Mouse (Mus musculus) forebrain, embryonic 11.5 days (tissue): Measurements from ENCODE around the gene Sgip1. TPM values are rescaled to one million over a fixed set of nuclear protein-coding genes. Genes with fewer than 3 reads are reported as not detected.

Experiments used
- ATAC-seq: fragments of 200-750 bp; cut with Nextera tagmentation; replicated peaks from 2 replicates; pipeline ENCODE4 v1.8.0; 2017; ENCODE audit warnings: moderate TSS enrichment; ENCODE audit not compliant: low FRiP score
- DNase-seq: peaks from one replicate; pipeline ENCODE4 v3.0.0-alpha.2; 2017; ENCODE audit warnings: low spot score
- H3K27ac ChIP-seq: fragments of 300-500 bp; sonication (generic); 2 replicates; pipeline ENCODE4 v1.5.1; 2014; ENCODE audit warnings: low read depth, low read length
- H3K27me3 ChIP-seq: fragments of 300-500 bp; sonication (generic); 2 replicates; pipeline ENCODE4 v1.6.1; 2014; ENCODE audit warnings: mild to moderate bottlenecking, low read length, mixed read lengths; ENCODE audit not compliant: control insufficient read depth, insufficient read depth
- H3K36me3 ChIP-seq: fragments of 300-500 bp; sonication (generic); 2 replicates; pipeline ENCODE4 v1.6.1; 2014; ENCODE audit warnings: mild to moderate bottlenecking, low read length, moderate library complexity, mixed read lengths; ENCODE audit not compliant: control insufficient read depth, insufficient read depth
- H3K4me1 ChIP-seq: fragments of 300-500 bp; sonication (generic); replicated peaks from 2 replicates; pipeline ENCODE4 v1.6.1; 2014; ENCODE audit warnings: low read length, mixed read lengths; ENCODE audit not compliant: control insufficient read depth, insufficient read depth
- H3K4me2 ChIP-seq: fragments of 300-500 bp; sonication (generic); 2 replicates; pipeline ENCODE4 v1.6.1; 2014; ENCODE audit warnings: low read depth, mild to moderate bottlenecking, low read length, moderate library complexity, mixed read lengths; ENCODE audit not compliant: severe bottlenecking
- H3K4me3 ChIP-seq: fragments of 300-500 bp; sonication (generic); 2 replicates; pipeline ENCODE4 v1.5.1; 2014; ENCODE audit warnings: low read depth, low read length
- H3K9ac ChIP-seq: fragments of 300-500 bp; sonication (generic); 2 replicates; pipeline ENCODE4 v1.6.1; 2014; ENCODE audit warnings: low read length
- H3K9me3 ChIP-seq: fragments of 300-500 bp; sonication (generic); 2 replicates; pipeline ENCODE4 v1.6.1; 2016; ENCODE audit warnings: low read length, mixed read lengths; ENCODE audit not compliant: control insufficient read depth
- WGBS: fragments of 180-500 bp; shearing (Covaris S2); extraction: QIAGEN DNeasy Blood & Tissue Kit; methylation state at CpG from one replicate; pipeline ENCODE4 v1.1.7; 2014; 5-methylcytosine and 5-hydroxymethylcytosine counted together
- polyA plus RNA-seq: library from polyadenylated mRNA; unstranded; fragments of >200 nt; fragmentation: Nextera tagmentation; extraction: Ambion mirVana; gene quantifications from 2 replicates; pipeline ENCODE4 v1.2.1, GENCODE M21; 2014

The Sgip1 gene
- 12.8 and 13.6 TPM in 2 replicates for polyA plus RNA-seq

- DNase-seq, result no peak
- H3K4me2 ChIP-seq, result no peak within 1 kb of the TSS
- WGBS, result 64% methylated on average over 8 of the region's 8 CpGs
- no peaks in the 10 kb centered on the region for H3K36me3 ChIP-seq
- no peaks in the 10 kb centered on the region for H3K27me3 ChIP-seq
- H3K27ac ChIP-seq, result no peak within 1 kb of the TSS
- ATAC-seq, result no peak
- no peaks in the 10 kb centered on the region for H3K4me1 ChIP-seq
- no peaks in the 10 kb centered on the region for H3K9me3 ChIP-seq
- no peak within 1 kb of the TSS for H3K4me3 ChIP-seq
- H3K9ac ChIP-seq, result no peak within 1 kb of the TSS
These were observed at the start of gene Sgip1 for GRCm38 (mm10) chr4:102741287-102741686. Gene Sgip1, plus strand, starts transcription at chr4:102741297.

- H3K4me2 ChIP-seq, result no peak overlapping the region
- no peaks in the 10 kb centered on the region for H3K36me3 ChIP-seq
- no peaks in the 10 kb centered on the region for H3K4me1 ChIP-seq
- H3K9me3 ChIP-seq, result no peaks in the 10 kb centered on the region
- WGBS, result 80% methylated on average over 4 of the region's 4 CpGs
- H3K27me3 ChIP-seq, result no peaks in the 10 kb centered on the region
- H3K27ac ChIP-seq, result no peak overlapping the region
- H3K9ac ChIP-seq, result no peak overlapping the region
- no peak overlapping the region for H3K4me3 ChIP-seq
- no peak for ATAC-seq
- DNase-seq, result no peak
These were observed 49.7 kb upstream of the Sgip1 start for GRCm38 (mm10) chr4:102691402-102691801.

GRCm38 (mm10) chr4:102697966-102698365 is 43.1 kb upstream of the Sgip1 start:
- Histone ChIP-seq H3K9me3 (no peaks in the 10 kb centered on the region), H3K4me1 (no peaks in the 10 kb centered on the region), H3K9ac (no peak overlapping the region), H3K4me3 (no peak overlapping the region), H3K27me3 (no peaks in the 10 kb centered on the region), H3K4me2 (no peak overlapping the region), H3K36me3 (no peaks in the 10 kb centered on the region), H3K27ac (no peak overlapping the region)
- DNase-seq (no peak), ATAC-seq (no peak)
- 97% methylated on average over 7 of the region's 7 CpGs for WGBS

GRCm38 (mm10) chr4:102711731-102712130 is 29.4 kb upstream of the Sgip1 start:
- no peak overlapping the region for H3K4me3 ChIP-seq
- DNase-seq, result no peak
- no peak overlapping the region for H3K4me2 ChIP-seq
- H3K9me3 ChIP-seq, result no peaks in the 10 kb centered on the region
- 86% methylated on average over 4 of the region's 4 CpGs for WGBS
- no peak for ATAC-seq
- no peaks in the 10 kb centered on the region for H3K4me1 ChIP-seq
- no peaks in the 10 kb centered on the region for H3K36me3 ChIP-seq
- no peak overlapping the region for H3K27ac ChIP-seq
- H3K9ac ChIP-seq, result no peak overlapping the region
- H3K27me3 ChIP-seq, result no peaks in the 10 kb centered on the region

- Histone ChIP-seq H3K9me3 (no peaks in the 10 kb centered on the region), H3K27me3 (no peaks in the 10 kb centered on the region), H3K4me2 (no peak overlapping the region), H3K4me3 (no peak overlapping the region), H3K4me1 (no peaks in the 10 kb centered on the region), H3K9ac (no peak overlapping the region), H3K36me3 (no peaks in the 10 kb centered on the region), H3K27ac (no peak overlapping the region)
- ATAC-seq (no peak), DNase-seq (no peak)
These were observed 25.6 kb upstream of the Sgip1 start for GRCm38 (mm10) chr4:102715532-102715931.

- no peak overlapping the region for H3K9ac ChIP-seq
- no peaks in the 10 kb centered on the region for H3K27me3 ChIP-seq
- H3K4me3 ChIP-seq, result no peak overlapping the region
- WGBS, result 77% methylated on average over 5 of the region's 5 CpGs
- no peaks in the 10 kb centered on the region for H3K4me1 ChIP-seq
- H3K4me2 ChIP-seq, result no peak overlapping the region
- H3K36me3 ChIP-seq, result no peaks in the 10 kb centered on the region
- no peaks in the 10 kb centered on the region for H3K9me3 ChIP-seq
- no peak overlapping the region for H3K27ac ChIP-seq
- ATAC-seq, result no peak
- no peak for DNase-seq
These were observed 23.8 kb upstream of the Sgip1 start for GRCm38 (mm10) chr4:102717123-102717828.

GRCm38 (mm10) chr4:102719535-102719934 is 21.6 kb upstream of the Sgip1 start:
- no peak for DNase-seq
- H3K4me2 ChIP-seq, result no peak overlapping the region

GRCm38 (mm10) chr4:102719951-102720350 is 21.1 kb upstream of the Sgip1 start:
- Histone ChIP-seq H3K9me3 (no peaks in the 10 kb centered on the region), H3K36me3 (no peaks in the 10 kb centered on the region), H3K4me1 (no peaks in the 10 kb centered on the region), H3K9ac (no peak overlapping the region), H3K27ac (no peak overlapping the region), H3K27me3 (no peaks in the 10 kb centered on the region), H3K4me2 (no peak overlapping the region), H3K4me3 (no peak overlapping the region)
- no peak for ATAC-seq
- DNase-seq, result no peak
- WGBS, result 77% methylated on average over 1 of the region's 1 CpGs

More at GRCm38 (mm10) chr4:102719535-102719934, 21.6 kb upstream of the Sgip1 start:
- H3K9me3 ChIP-seq, result no peaks in the 10 kb centered on the region
- no peaks in the 10 kb centered on the region for H3K27me3 ChIP-seq
- no peak overlapping the region for H3K9ac ChIP-seq
- 5% methylated on average over 1 of the region's 1 CpGs for WGBS
- H3K36me3 ChIP-seq, result no peaks in the 10 kb centered on the region
- no peaks in the 10 kb centered on the region for H3K4me1 ChIP-seq
- no peak for ATAC-seq
- no peak overlapping the region for H3K4me3 ChIP-seq
- no peak overlapping the region for H3K27ac ChIP-seq

GRCm38 (mm10) chr4:102724442-102724841 is 16.7 kb upstream of the Sgip1 start:
- 82% methylated on average over 5 of the region's 5 CpGs for WGBS
- H3K9me3 ChIP-seq, result no peaks in the 10 kb centered on the region
- H3K27ac ChIP-seq, result no peak overlapping the region
- ATAC-seq (no peak), DNase-seq (no peak)
- H3K36me3 ChIP-seq, result no peaks in the 10 kb centered on the region
- H3K4me2 ChIP-seq, result no peak overlapping the region
- no peaks in the 10 kb centered on the region for H3K27me3 ChIP-seq
- H3K9ac ChIP-seq, result no peak overlapping the region
- H3K4me3 ChIP-seq, result no peak overlapping the region
- H3K4me1 ChIP-seq, result no peaks in the 10 kb centered on the region
